Mouse (Mus musculus): ENCODE measurements at regions not wholly inside any gene's neighbourhood (a gene's known extent, or its start where the extent isn't known, plus 50 kb on each side); places are given as distances from the start of the nearest gene placed in this dataset.
A peak's percentile ranks its signal among the peaks of the same experiment; 100 is the strongest.

GRCm38 (mm10) chr4:39292348-39292845 is 157.7 kb upstream of the 1700009N14Rik start:
- DNase-seq, result no peak

GRCm38 (mm10) chr4:39310131-39310530 is 140.0 kb upstream of the 1700009N14Rik start:
- DNase-seq, result no peak

- DNase-seq, result peak; percentile 61
Measured at GRCm38 (mm10) chr4:39344401-39345138, 105.5 kb upstream of the 1700009N14Rik start.

GRCm38 (mm10) chr4:39345139-39345412 is 105.0 kb upstream of the 1700009N14Rik start:
- DNase-seq, result no peak

GRCm38 (mm10) chr4:39368159-39368558 is 81.9 kb upstream of the 1700009N14Rik start:
- no peak for DNase-seq

- DNase-seq, result no peak
Measured at GRCm38 (mm10) chr4:39380771-39381170, 69.3 kb upstream of the 1700009N14Rik start.

GRCm38 (mm10) chr4:39398226-39398625 is 51.9 kb upstream of the 1700009N14Rik start:
- peak; percentile 68 for DNase-seq
